Mouse (Mus musculus) brain, embryonic 14.5 days (tissue): ENCODE data around the gene Nipa1.

Experiments
- CTCF ChIP-seq: fragments of 200-500 bp; IDR thresholded peaks from 2 replicates; pipeline ENCODE4 v1.5.1; 2012; ENCODE audit warnings: inconsistent platforms, mild to moderate bottlenecking, moderate library complexity, borderline replicate concordance; ENCODE audit not compliant: insufficient read depth, insufficient read length; ENCODE audit errors: extremely low read depth
- POLR2A ChIP-seq: fragments of 200-500 bp; IDR thresholded peaks from 2 replicates; pipeline ENCODE4 v1.6.1; 2012; ENCODE audit warnings: mild to moderate bottlenecking, inconsistent platforms, borderline replicate concordance; ENCODE audit not compliant: poor library complexity, insufficient read depth, insufficient read length, severe bottlenecking; ENCODE audit errors: extremely low read depth

DNA sequence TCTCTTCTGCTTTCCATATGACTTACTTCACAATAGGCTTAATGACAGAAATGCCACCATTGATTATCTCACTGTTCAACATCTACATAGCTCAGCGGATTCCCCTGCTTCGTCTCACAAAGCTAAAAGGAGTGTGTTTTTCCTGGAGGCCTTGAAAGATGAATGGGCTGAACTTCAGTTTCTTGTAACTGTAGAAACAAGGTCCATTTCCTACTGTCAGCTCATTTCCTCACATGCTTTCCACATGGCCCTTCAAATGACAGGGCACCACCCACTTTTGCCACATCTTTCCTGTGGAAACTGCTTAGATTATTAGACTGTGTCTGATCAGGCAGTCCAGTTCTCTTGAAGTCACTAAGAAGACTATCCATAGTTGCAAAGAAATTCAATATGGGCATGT lies 91.1 kb downstream of the Nipa1 start:
- TF ChIP-seq CTCF (no peak), POLR2A (no peak)
